Mouse (Mus musculus): ENCODE measurements around the gene Vhl. TPM values are rescaled to one million over a fixed set of nuclear protein-coding genes. Genes with fewer than 3 reads are reported as not detected.

Vhl gene
- polyA plus RNA-seq, 1 experiment = 15.0 TPM

Other genes with a start within 250 kb of the Vhl start
- gene Tada3, start 246.1 kb upstream of the Vhl start, polyA plus RNA-seq (2012; ENCODE audit: insufficient read depth, insufficient read length, missing spikeins) = 19.7 and 31.6 TPM in 2 replicates
- gene Arpc4, start 245.8 kb upstream of the Vhl start, polyA plus RNA-seq (2012; ENCODE audit: insufficient read depth, insufficient read length, missing spikeins) = 70.6 and 98.1 TPM in 2 replicates
- gene Ttll3, start 234.7 kb upstream of the Vhl start, polyA plus RNA-seq (2012; ENCODE audit: insufficient read depth, insufficient read length, missing spikeins) = 0.83 and 1.0 TPM in 2 replicates
- gene Rpusd3, start 204.6 kb upstream of the Vhl start, polyA plus RNA-seq (2012; ENCODE audit: insufficient read depth, insufficient read length, missing spikeins) = 15.7 and 17.8 TPM in 2 replicates
- 797 and 1,047 TPM in 2 replicates for gene Cidec, start 188.2 kb upstream of the Vhl start, polyA plus RNA-seq (2012; ENCODE audit: insufficient read depth, insufficient read length, missing spikeins)
- gene Jagn1, start 181.4 kb upstream of the Vhl start, polyA plus RNA-seq (2012; ENCODE audit: insufficient read depth, insufficient read length, missing spikeins) = 34.1 and 34.8 TPM in 2 replicates
- 5.9 and 8.7 TPM in 2 replicates for gene Il17re, start 165.5 kb upstream of the Vhl start, polyA plus RNA-seq (2012; ENCODE audit: insufficient read depth, insufficient read length, missing spikeins)
- 9.0 and 10.2 TPM in 2 replicates for gene Il17rc, start 152.5 kb upstream of the Vhl start, polyA plus RNA-seq (2012; ENCODE audit: insufficient read depth, insufficient read length, missing spikeins)
- gene Creld1, start 140.7 kb upstream of the Vhl start, polyA plus RNA-seq (2012; ENCODE audit: insufficient read depth, insufficient read length, missing spikeins) = 40.6 and 44.4 TPM in 2 replicates
- gene Prrt3, start 122.0 kb upstream of the Vhl start, polyA plus RNA-seq (2012; ENCODE audit: insufficient read depth, insufficient read length, missing spikeins) = not detected in 2 replicates
- gene Emc3, start 92.3 kb upstream of the Vhl start, polyA plus RNA-seq (2012; ENCODE audit: insufficient read depth, insufficient read length, missing spikeins) = 52.2 and 77.4 TPM in 2 replicates
- gene Fancd2, start 92.3 kb upstream of the Vhl start, polyA plus RNA-seq (2012; ENCODE audit: insufficient read depth, insufficient read length, missing spikeins) = 0.48 TPM in 1 of 2 replicates, not detected in the other
- gene Fancd2os, start 23.2 kb upstream of the Vhl start, polyA plus RNA-seq (2012; ENCODE audit: insufficient read depth, insufficient read length, missing spikeins) = not detected in 2 replicates
- 158 and 192 TPM in 2 replicates for gene Brk1, start 19.2 kb upstream of the Vhl start, polyA plus RNA-seq (2012; ENCODE audit: insufficient read depth, insufficient read length, missing spikeins)
- 18.9 and 19.7 TPM in 2 replicates for gene Irak2, start 14.5 kb downstream of the Vhl start, polyA plus RNA-seq (2012; ENCODE audit: insufficient read depth, insufficient read length, missing spikeins)
- 18.0 and 29.7 TPM in 2 replicates for gene Tatdn2, start 73.1 kb downstream of the Vhl start, polyA plus RNA-seq (2012; ENCODE audit: insufficient read depth, insufficient read length, missing spikeins)
- gene Ghrl, start 95.9 kb downstream of the Vhl start, polyA plus RNA-seq (2012; ENCODE audit: insufficient read depth, insufficient read length, missing spikeins) = not detected in 2 replicates
- 66.1 and 99.8 TPM in 2 replicates for gene Sec13, start 116.8 kb downstream of the Vhl start, polyA plus RNA-seq (2012; ENCODE audit: insufficient read depth, insufficient read length, missing spikeins)